Mouse (Mus musculus) embryonic facial prominence, embryonic 11.5 days (tissue): ENCODE data around the gene Olah. TPM values are rescaled to one million over a fixed set of nuclear protein-coding genes. Genes with fewer than 3 reads are reported as not detected.

ENCODE experiments used
- ATAC-seq: fragments of 200-750 bp; cut with Nextera tagmentation; replicated peaks from 2 replicates; pipeline ENCODE4 v1.8.0; 2017; ENCODE audit warnings: low read depth; ENCODE audit not compliant: insufficient number of reproducible peaks, low FRiP score, low TSS enrichment
- DNase-seq: peaks from one replicate; pipeline ENCODE4 v3.0.0-alpha.2; 2015; ENCODE audit warnings: low spot score
- H3K27ac ChIP-seq: fragments of 300-500 bp; sonication (generic); replicated peaks from 2 replicates; pipeline ENCODE4 v1.5.1; 2014; ENCODE audit warnings: mild to moderate bottlenecking, low read depth, low read length, control low read depth
- H3K27me3 ChIP-seq: fragments of 300-500 bp; sonication (generic); 2 replicates; pipeline ENCODE4 v1.6.1; 2014; ENCODE audit warnings: mild to moderate bottlenecking, low read length, moderate library complexity, mixed read lengths; ENCODE audit not compliant: control insufficient read depth, insufficient read depth
- H3K36me3 ChIP-seq: fragments of 300-500 bp; sonication (generic); replicated peaks from 2 replicates; pipeline ENCODE4 v1.6.1; 2014; ENCODE audit warnings: low read depth, mild to moderate bottlenecking, low read length, moderate library complexity, mixed read lengths; ENCODE audit not compliant: control insufficient read depth, insufficient read depth
- H3K4me1 ChIP-seq: fragments of 300-500 bp; sonication (generic); 2 replicates; pipeline ENCODE4 v1.6.1; 2014; ENCODE audit warnings: low read length, mixed read lengths; ENCODE audit not compliant: control insufficient read depth, insufficient read depth
- H3K4me2 ChIP-seq: fragments of 300-500 bp; sonication (generic); 2 replicates; pipeline ENCODE4 v1.6.1; 2014; ENCODE audit warnings: low read depth, mild to moderate bottlenecking, control low read depth, low read length, moderate library complexity
- H3K4me3 ChIP-seq: fragments of 300-500 bp; sonication (generic); 2 replicates; pipeline ENCODE4 v1.5.1; 2014; ENCODE audit warnings: low read depth, low read length, control low read depth
- H3K9ac ChIP-seq: fragments of 300-500 bp; sonication (generic); replicated peaks from 2 replicates; pipeline ENCODE4 v1.6.1; 2014; ENCODE audit warnings: mild to moderate bottlenecking, control low read depth, low read length
- H3K9me3 ChIP-seq: fragments of 300-500 bp; sonication (generic); replicated peaks from 2 replicates; pipeline ENCODE4 v1.6.1; 2016; ENCODE audit warnings: mild to moderate bottlenecking, low read length, inconsistent platforms, mixed read lengths; ENCODE audit not compliant: control insufficient read depth
- WGBS: fragments of 180-500 bp; shearing (Covaris S2); extraction: QIAGEN DNeasy Blood & Tissue Kit; methylation state at CpG from one replicate; pipeline ENCODE4 v1.1.7; 2014; 5-methylcytosine and 5-hydroxymethylcytosine counted together
- polyA plus RNA-seq: library from polyadenylated mRNA; unstranded; fragments of >200 nt; fragmentation: Nextera tagmentation; extraction: Ambion mirVana; gene quantifications from 2 replicates; pipeline ENCODE4 v1.2.1, GENCODE M21; 2014

The Olah gene
- polyA plus RNA-seq, 1 experiment from 2014 or later = not detected

DNA sequence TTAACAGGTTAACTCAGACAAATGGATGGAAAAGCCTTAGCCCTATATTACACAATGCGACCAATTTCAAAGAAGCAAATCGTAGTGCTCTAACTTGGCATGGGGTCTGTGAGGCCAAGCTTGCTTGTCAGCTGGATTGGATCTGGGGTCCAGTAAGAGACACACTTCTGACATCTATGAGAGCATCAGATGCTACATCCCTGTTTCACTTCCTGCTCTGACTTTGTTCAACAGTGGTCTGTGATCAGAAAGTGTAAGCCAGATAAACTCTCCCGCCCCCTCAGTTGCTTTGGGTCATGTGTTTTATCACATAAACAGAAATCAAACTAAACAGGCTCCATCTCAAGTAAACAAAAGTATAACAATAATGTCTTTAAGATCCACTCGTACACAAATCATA, 48.6 kb downstream of the Olah start:
- no peak for DNase-seq
- no peak overlapping the region for H3K4me3 ChIP-seq

DNA sequence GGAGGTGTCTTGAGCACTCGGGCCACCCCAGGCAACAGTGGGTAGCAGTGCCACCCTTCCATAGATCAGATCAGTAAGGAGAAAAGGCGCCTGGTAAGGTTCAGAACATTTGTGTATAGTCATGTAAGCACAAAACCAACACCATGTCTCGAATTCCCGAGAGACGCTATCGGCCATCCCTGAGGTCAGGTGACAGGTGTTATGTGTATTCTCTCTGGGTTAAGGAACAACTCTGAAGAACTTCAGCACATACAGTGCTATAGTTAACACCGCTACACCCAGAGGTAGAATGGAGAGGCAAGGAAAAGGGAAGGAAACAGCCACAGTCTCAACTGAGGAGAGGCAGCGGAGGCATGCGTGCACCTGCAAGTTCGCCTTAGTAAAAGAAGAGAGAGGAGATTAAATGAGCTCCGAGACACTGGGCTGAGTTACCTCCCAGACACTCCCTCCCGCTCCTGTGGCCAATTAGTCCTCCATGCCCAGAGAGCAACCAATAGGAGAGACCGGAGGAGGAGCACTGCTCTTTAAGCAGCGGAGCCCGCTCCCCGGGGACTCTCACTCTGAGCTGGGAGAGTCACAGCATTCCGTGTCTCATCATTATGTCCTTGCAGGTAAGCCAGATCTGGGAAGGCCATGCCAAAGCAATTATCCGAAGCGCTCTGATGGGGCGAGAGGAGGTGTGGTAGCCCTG, 61.3 kb downstream of the Olah start, which contains the start of gene Acbd7:
Gene Acbd7 (plus strand): TSS at position 558 of the 691 bp plus-strand sequence.
- H3K4me2 ChIP-seq = peak within 1 kb of the TSS; percentile 37
- ATAC-seq (no peak), DNase-seq (peak; percentile 67)
- no peaks in the 10 kb centered on the region; the same call in 1 of the 2 replicates for H3K36me3 ChIP-seq
- H3K27me3 ChIP-seq = no peaks in the 10 kb centered on the region
- no peak within 1 kb of the TSS for H3K27ac ChIP-seq
- WGBS = 6% methylated on average over 20 of the region's 20 CpGs
- H3K9me3 ChIP-seq = no peaks in the 10 kb centered on the region
- H3K4me1 ChIP-seq = no peaks in the 10 kb centered on the region
- H3K4me3 ChIP-seq = peak within 1 kb of the TSS; percentile 10; the same call in 1 of the 2 replicates
- no peak within 1 kb of the TSS; the same call in 1 of the 2 replicates for H3K9ac ChIP-seq

More for the DNA sequence above, 48.6 kb downstream of the Olah start:
- H3K4me1 ChIP-seq = no peaks in the 10 kb centered on the region
- H3K4me2 ChIP-seq = no peak overlapping the region
- no peaks in the 10 kb centered on the region for H3K9me3 ChIP-seq
- ATAC-seq = no peak
- WGBS = 86% methylated on average over 4 of the region's 4 CpGs
- H3K27me3 ChIP-seq = no peaks in the 10 kb centered on the region
- H3K9ac ChIP-seq = no peak overlapping the region
- no peak overlapping the region for H3K27ac ChIP-seq
- no peaks in the 10 kb centered on the region for H3K36me3 ChIP-seq

DNA sequence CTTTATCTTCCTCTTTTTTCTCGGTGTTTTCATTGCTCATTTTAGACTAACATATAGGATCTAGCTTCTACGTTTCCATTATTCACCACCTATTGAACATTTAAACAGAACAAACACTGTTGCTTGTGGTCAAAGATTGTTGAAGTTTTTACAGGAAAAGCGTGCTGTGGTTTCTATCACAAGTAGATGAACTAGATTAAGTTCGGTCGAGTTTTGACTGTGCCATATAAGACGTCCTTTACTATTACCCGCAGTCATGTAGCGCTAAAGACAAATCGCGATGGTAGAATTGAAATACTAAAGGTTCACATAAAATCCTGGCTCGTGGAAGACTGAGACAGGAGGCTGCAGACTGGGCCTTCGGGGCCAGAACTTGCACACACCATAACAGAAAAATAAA, 63.2 kb downstream of the Olah start:
- Histone ChIP-seq H3K27ac (no peak overlapping the region), H3K27me3 (no peaks in the 10 kb centered on the region), H3K4me1 (no peaks in the 10 kb centered on the region), H3K4me3 (no peak overlapping the region), H3K4me2 (no peak overlapping the region), H3K9ac (no peak overlapping the region), H3K36me3 (no peaks in the 10 kb centered on the region; the same call in 1 of the 2 replicates), H3K9me3 (no peaks in the 10 kb centered on the region)
- ATAC-seq (no peak), DNase-seq (no peak)
- WGBS = 91% methylated on average over 12 of the region's 12 CpGs

DNA sequence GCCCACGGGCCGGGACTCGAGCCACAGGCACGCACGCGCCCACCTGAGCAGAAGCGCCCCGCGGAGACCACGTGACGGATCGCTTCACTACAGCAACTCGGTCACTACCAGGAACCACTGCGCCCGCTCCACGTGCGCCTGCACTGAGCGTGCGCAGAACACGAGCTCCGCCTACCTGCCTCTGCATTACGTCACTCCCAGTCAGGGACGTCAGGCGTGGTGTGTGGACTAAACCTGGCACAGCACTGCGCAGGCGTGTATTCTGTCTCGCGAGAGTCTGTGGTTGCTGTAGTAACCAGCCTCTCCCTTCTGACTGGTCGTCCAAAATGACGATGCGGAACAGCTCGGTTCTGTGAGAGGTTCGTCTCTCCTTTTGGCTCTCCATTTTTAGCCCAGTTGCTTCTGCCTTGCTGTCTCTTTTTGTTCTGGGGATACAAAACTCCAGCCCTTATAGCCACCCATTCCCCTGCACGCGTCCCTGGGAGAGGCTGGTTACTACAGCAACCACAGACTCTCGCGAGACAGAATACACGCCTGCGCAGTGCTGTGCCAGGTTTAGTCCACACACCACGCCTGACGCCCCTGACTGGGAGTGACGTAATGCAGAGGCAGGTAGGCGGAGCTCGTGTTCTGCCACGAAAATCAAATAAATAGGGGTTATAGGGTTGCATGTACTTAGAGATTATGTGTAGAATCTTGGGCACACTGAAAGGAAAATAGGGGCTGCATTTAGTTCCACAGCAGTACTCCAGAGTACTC, 64.3 kb downstream of the Olah start, which contains the start of gene Rpp38:
Gene Rpp38 (minus strand): TSS at position 160 of the 759 bp plus-strand sequence.
- H3K27me3 ChIP-seq = no peaks in the 10 kb centered on the region
- H3K9me3 ChIP-seq = no peaks in the 10 kb centered on the region
- no peaks in the 10 kb centered on the region; the same call in 1 of the 2 replicates for H3K36me3 ChIP-seq
- ATAC-seq = peak; percentile 98
- H3K9ac ChIP-seq = peak within 1 kb of the TSS; percentile 70
- peak; percentile 97 for DNase-seq
- WGBS = under 1% methylated on average over 45 of the region's 45 CpGs
- peak within 1 kb of the TSS; percentile 69 for H3K4me2 ChIP-seq
- 0 out of 2 replicates have a peak within 1 kb of the TSS, but pooled peaks have one; percentile 32 for H3K27ac ChIP-seq
- H3K4me1 ChIP-seq = no peaks in the 10 kb centered on the region
- peak within 1 kb of the TSS; percentile 61 for H3K4me3 ChIP-seq

DNA sequence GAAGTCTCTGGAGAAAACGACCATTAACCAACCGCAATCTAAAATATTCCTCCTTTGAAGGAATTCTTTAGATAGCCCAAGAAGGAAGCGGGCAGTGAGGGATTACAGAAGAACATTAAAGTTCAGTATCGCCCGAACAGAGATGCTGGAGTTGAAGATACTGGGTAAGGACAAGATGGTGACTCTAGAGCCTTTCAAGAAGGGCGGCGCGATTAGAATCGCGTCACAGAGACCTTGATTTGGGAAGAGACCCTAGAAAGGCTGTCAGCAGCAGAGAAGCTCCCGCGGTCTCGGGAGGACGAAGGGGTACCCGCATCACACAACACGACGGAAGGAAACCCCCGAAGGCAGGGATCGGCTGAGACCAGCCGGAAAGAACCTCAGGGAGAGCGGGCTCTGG, 65.0 kb downstream of the Olah start:
- Histone ChIP-seq H3K9me3 (no peaks in the 10 kb centered on the region), H3K27me3 (no peaks in the 10 kb centered on the region), H3K4me2 (peak overlapping the region; percentile 69), H3K4me3 (peak overlapping the region; percentile 61), H3K36me3 (no peaks in the 10 kb centered on the region; the same call in 1 of the 2 replicates), H3K27ac (0 out of 2 replicates have a peak overlapping the region, but pooled peaks have one; percentile 32), H3K4me1 (no peaks in the 10 kb centered on the region), H3K9ac (peak overlapping the region; percentile 70)
- DNase-seq = peak; percentile 41
- WGBS = 3% methylated on average over 21 of the region's 21 CpGs
- no peak for ATAC-seq

DNA sequence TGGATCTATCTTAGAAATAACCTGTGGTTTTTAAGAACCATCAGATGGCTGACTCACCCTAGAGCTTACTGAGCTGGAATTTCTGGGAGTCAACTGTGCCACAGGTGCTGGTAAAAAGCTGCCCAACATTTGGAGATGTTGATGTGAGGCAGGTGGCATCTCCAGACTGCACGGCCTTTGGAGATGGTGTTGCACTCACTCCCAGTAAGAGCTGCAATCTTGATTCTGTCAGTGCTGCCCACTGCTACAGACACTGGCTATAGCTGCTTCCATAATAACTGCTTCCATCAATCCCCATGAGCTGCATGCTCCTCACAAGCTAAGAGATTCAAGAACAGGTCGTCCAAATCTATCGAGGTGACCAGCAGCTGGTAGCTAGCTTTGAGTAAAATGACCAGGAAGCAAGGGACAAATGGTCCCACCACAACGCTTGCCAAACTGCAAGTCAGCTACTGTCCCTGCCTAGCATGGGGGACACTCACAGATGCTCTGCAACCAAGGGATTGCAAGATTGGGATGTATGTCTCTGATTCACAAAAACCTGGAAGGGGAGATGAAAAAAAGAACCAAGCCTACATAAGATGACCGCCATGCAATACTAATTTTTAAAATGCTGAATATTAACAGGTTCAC, 65.8 kb downstream of the Olah start:
- DNase-seq (no peak), ATAC-seq (no peak)
- whole genome bisulfite sequencing = 88% methylated on average over 5 of the region's 5 CpGs
- H3K27ac ChIP-seq = no peak overlapping the region
- no peaks in the 10 kb centered on the region; the same call in none of the 2 replicates for H3K36me3 ChIP-seq
- H3K27me3 ChIP-seq = no peaks in the 10 kb centered on the region
- no peaks in the 10 kb centered on the region for H3K4me1 ChIP-seq
- H3K4me2 ChIP-seq = peak overlapping the region; percentile 69
- no peaks in the 10 kb centered on the region for H3K9me3 ChIP-seq
- H3K9ac ChIP-seq = no peak overlapping the region; the same call in 1 of the 2 replicates
- H3K4me3 ChIP-seq = no peak overlapping the region; the same call in 1 of the 2 replicates

DNA sequence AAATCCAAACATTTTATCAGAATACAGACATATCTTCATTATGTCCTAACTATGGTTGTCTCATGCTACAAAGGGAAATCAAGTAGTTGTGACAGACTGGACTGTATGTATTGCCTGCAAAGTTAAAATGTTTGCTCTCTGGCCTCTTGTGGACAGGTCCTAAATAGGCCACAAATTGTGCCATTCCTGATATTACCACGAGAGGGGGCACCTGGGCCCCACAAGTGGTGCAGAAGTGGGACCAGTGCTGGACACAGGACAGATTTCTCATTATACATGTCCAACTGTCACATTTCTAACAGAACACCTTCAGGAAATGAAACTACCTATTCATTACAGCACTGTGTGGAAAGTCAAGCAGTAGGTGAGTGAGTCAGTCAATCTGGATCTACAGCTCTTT, 69.7 kb downstream of the Olah start:
- no peak overlapping the region for H3K4me2 ChIP-seq
- peaks cover 5% of the 10 kb centered on the region for H3K36me3 ChIP-seq
- no peaks in the 10 kb centered on the region for H3K27me3 ChIP-seq
- H3K27ac ChIP-seq = no peak overlapping the region
- ATAC-seq = no peak
- H3K9me3 ChIP-seq = no peaks in the 10 kb centered on the region
- no peak overlapping the region for H3K4me3 ChIP-seq
- H3K4me1 ChIP-seq = no peaks in the 10 kb centered on the region
- H3K9ac ChIP-seq = no peak overlapping the region
- DNase-seq = peak; percentile 61
- 28% methylated on average over 1 of the region's 1 CpGs for WGBS
